Mouse (Mus musculus): ENCODE data around the gene Arhgap44. TPM values are rescaled to one million over a fixed set of nuclear protein-coding genes. Genes with fewer than 3 reads are reported as not detected.

Gene Arhgap44
- polyA plus RNA-seq, 1 experiment = 7.5 TPM

GRCm38 (mm10) chr11:65135251-65135739, 27.5 kb downstream of the Arhgap44 start:
- no peaks in the 10 kb centered on the region for H3K27me3 ChIP-seq (ENCODE audit: control insufficient read depth, insufficient read depth, insufficient read length)
- H3ac ChIP-seq (ENCODE audit: control insufficient read depth, insufficient read length) = no peak overlapping the region
- H3K4me2 ChIP-seq (ENCODE audit: low read depth) = no peak overlapping the region
- no peak overlapping the region for H3K4me3 ChIP-seq
- TF ChIP-seq MYOG (IDR thresholded peaks at IDR 0.05; ENCODE audit: control insufficient read depth in 1 of 3, insufficient read depth in 1 of 3, insufficient read length in 2 of 3, low read depth in 2 of 3) = no peak
- TF ChIP-seq TCF3 (IDR thresholded peaks at IDR 0.05; ENCODE audit: insufficient read length, low read depth) = no peak
- TF ChIP-seq MAX (IDR thresholded peaks at IDR 0.05; ENCODE audit: low read depth) = no peak
- no peak for TF ChIP-seq REST (IDR thresholded peaks at IDR 0.05; ENCODE audit: insufficient read depth, insufficient read length)
- TF ChIP-seq POLR2A (IDR thresholded peaks at IDR 0.05; ENCODE audit: insufficient read length, low read depth) = no peak
- no peaks in the 10 kb centered on the region for H3K79me2 ChIP-seq (ENCODE audit: control insufficient read depth, insufficient read depth)
- no peaks in the 10 kb centered on the region for H3K36me3 ChIP-seq (ENCODE audit: control insufficient read depth, insufficient read depth)

GRCm38 (mm10) chr11:65133661-65134060, 29.1 kb downstream of the Arhgap44 start:
- H3K79me2 ChIP-seq (ENCODE audit: control insufficient read depth, insufficient read depth) = no peaks in the 10 kb centered on the region
- no peaks in the 10 kb centered on the region for H3K36me3 ChIP-seq (ENCODE audit: control insufficient read depth, insufficient read depth)
- TF ChIP-seq MYOG (IDR thresholded peaks at IDR 0.05; ENCODE audit: control insufficient read depth in 1 of 3, insufficient read depth in 1 of 3, insufficient read length in 2 of 3, low read depth in 2 of 3) (no peak), POLR2A (IDR thresholded peaks at IDR 0.05; ENCODE audit: insufficient read length, low read depth) (no peak), REST (IDR thresholded peaks at IDR 0.05; ENCODE audit: insufficient read depth, insufficient read length) (no peak), MAX (IDR thresholded peaks at IDR 0.05; ENCODE audit: low read depth) (no peak), CEBPB (IDR thresholded peaks at IDR 0.05; ENCODE audit: insufficient read depth, poor library complexity, severe bottlenecking) (no peak)
- no peak overlapping the region for H3ac ChIP-seq (ENCODE audit: control insufficient read depth, insufficient read length)
- H3K4me2 ChIP-seq (ENCODE audit: low read depth) = no peak overlapping the region
- H3K27me3 ChIP-seq (ENCODE audit: control insufficient read depth, insufficient read depth, insufficient read length) = no peaks in the 10 kb centered on the region
- no peak overlapping the region for H3K4me3 ChIP-seq

DNA sequence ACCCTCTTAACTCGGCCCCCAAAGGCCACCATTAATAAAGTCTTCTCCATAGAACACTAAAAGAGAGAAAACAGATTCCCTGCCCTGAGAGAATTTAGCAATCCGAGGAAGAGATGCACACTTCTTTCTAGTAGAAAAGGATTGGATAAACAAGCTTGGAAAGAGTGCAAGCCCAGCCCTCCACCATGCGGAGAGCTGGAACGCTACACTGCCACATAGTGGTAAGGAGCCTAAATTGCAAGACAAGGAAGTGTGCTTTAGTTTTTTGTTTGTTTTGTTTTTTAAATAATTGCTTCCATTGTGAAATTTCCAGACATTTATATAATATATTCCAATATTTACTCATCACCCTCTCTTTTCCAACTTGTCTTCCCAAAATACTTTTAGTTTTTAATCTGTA, 33.7 kb downstream of the Arhgap44 start:
- no peak overlapping the region for H3K4me2 ChIP-seq (ENCODE audit: low read depth)
- H3K79me2 ChIP-seq (ENCODE audit: control insufficient read depth, insufficient read depth) = no peaks in the 10 kb centered on the region
- H3K36me3 ChIP-seq (ENCODE audit: control insufficient read depth, insufficient read depth) = no peaks in the 10 kb centered on the region
- no peak overlapping the region for H3ac ChIP-seq (ENCODE audit: control insufficient read depth, insufficient read length)
- TF ChIP-seq MYOD1 (IDR thresholded peaks at IDR 0.05; ENCODE audit: control insufficient read depth in 1 of 3, insufficient read length in 2 of 3, low read depth in 2 of 3) (no peak), SRF (IDR thresholded peaks at IDR 0.05; ENCODE audit: control insufficient read depth, insufficient read length, low read depth) (no peak), POLR2A (IDR thresholded peaks at IDR 0.05; ENCODE audit: insufficient read length, low read depth) (no peak), E2F4 (IDR thresholded peaks at IDR 0.05; ENCODE audit: insufficient read depth) (no peak), USF1 (IDR thresholded peaks at IDR 0.05; ENCODE audit: low read depth) (no peak), POLR2AphosphoS2 (IDR thresholded peaks at IDR 0.05; ENCODE audit: insufficient read length, low read depth) (no peak), TCF12 (IDR thresholded peaks at IDR 0.05; ENCODE audit: insufficient read depth, poor library complexity, severe bottlenecking) (no peak), REST (IDR thresholded peaks at IDR 0.05; ENCODE audit: insufficient read depth, insufficient read length) (no peak), TCF3 (IDR thresholded peaks at IDR 0.05; ENCODE audit: insufficient read length, low read depth) (no peak), CEBPB (IDR thresholded peaks at IDR 0.05; ENCODE audit: insufficient read depth, poor library complexity, severe bottlenecking) (no peak), MYOG (IDR thresholded peaks at IDR 0.05; ENCODE audit: control insufficient read depth in 1 of 3, insufficient read depth in 1 of 3, insufficient read length in 2 of 3, low read depth in 2 of 3) (no peak), MAX (IDR thresholded peaks at IDR 0.05; ENCODE audit: low read depth) (no peak)
- H3K27me3 ChIP-seq (ENCODE audit: control insufficient read depth, insufficient read depth, insufficient read length) = no peaks in the 10 kb centered on the region
- H3K4me3 ChIP-seq = no peak overlapping the region

GRCm38 (mm10) chr11:65128666-65129065, 34.1 kb downstream of the Arhgap44 start:
- H3K27me3 ChIP-seq (ENCODE audit: control insufficient read depth, insufficient read depth, insufficient read length) = no peaks in the 10 kb centered on the region
- TF ChIP-seq MYOG (IDR thresholded peaks at IDR 0.05; ENCODE audit: control insufficient read depth in 1 of 3, insufficient read depth in 1 of 3, insufficient read length in 2 of 3, low read depth in 2 of 3) (no peak), MAX (IDR thresholded peaks at IDR 0.05; ENCODE audit: low read depth) (no peak), POLR2AphosphoS2 (IDR thresholded peaks at IDR 0.05; ENCODE audit: insufficient read length, low read depth) (no peak), MYOD1 (IDR thresholded peaks at IDR 0.05; ENCODE audit: control insufficient read depth in 1 of 3, insufficient read length in 2 of 3, low read depth in 2 of 3) (no peak), REST (IDR thresholded peaks at IDR 0.05; ENCODE audit: insufficient read depth, insufficient read length) (no peak), POLR2A (IDR thresholded peaks at IDR 0.05; ENCODE audit: insufficient read length, low read depth) (no peak), SRF (IDR thresholded peaks at IDR 0.05; ENCODE audit: control insufficient read depth, insufficient read length, low read depth) (no peak), USF1 (IDR thresholded peaks at IDR 0.05; ENCODE audit: low read depth) (no peak), CEBPB (IDR thresholded peaks at IDR 0.05; ENCODE audit: insufficient read depth, poor library complexity, severe bottlenecking) (no peak)
- no peak overlapping the region for H3ac ChIP-seq (ENCODE audit: control insufficient read depth, insufficient read length)
- H3K79me2 ChIP-seq (ENCODE audit: control insufficient read depth, insufficient read depth) = no peaks in the 10 kb centered on the region
- H3K4me3 ChIP-seq = no peak overlapping the region
- H3K36me3 ChIP-seq (ENCODE audit: control insufficient read depth, insufficient read depth) = no peaks in the 10 kb centered on the region
- no peak overlapping the region for H3K4me2 ChIP-seq (ENCODE audit: low read depth)

- H3ac ChIP-seq (ENCODE audit: control insufficient read depth, insufficient read length) = no peak overlapping the region
- no peak for TF ChIP-seq REST (IDR thresholded peaks at IDR 0.05; ENCODE audit: insufficient read depth, insufficient read length)
- TF ChIP-seq MAX (IDR thresholded peaks at IDR 0.05; ENCODE audit: low read depth) = no peak
These were observed 36.2 kb downstream of the Arhgap44 start for GRCm38 (mm10) chr11:65126566-65126965.

More at GRCm38 (mm10) chr11:65126566-65126965, 36.2 kb downstream of the Arhgap44 start:
- Histone ChIP-seq H3K27me3 (ENCODE audit: control insufficient read depth, insufficient read depth, insufficient read length) (no peaks in the 10 kb centered on the region), H3K4me2 (ENCODE audit: low read depth) (no peak overlapping the region), H3K79me2 (ENCODE audit: control insufficient read depth, insufficient read depth) (no peaks in the 10 kb centered on the region), H3K36me3 (ENCODE audit: control insufficient read depth, insufficient read depth) (no peaks in the 10 kb centered on the region), H3K4me3 (no peak overlapping the region)

Data from myocyte (in vitro differentiated cells).